Mouse (Mus musculus) kidney, embryonic 16.5 days (tissue): ENCODE measurements around the gene 9530003J23Rik. TPM values are rescaled to one million over a fixed set of nuclear protein-coding genes. Genes with fewer than 3 reads are reported as not detected.
"Not testable (repeated sequence)": the region's sequence is repeated elsewhere in the genome, so short reads cannot be mapped to it uniquely, and the experiment has no call there.

Source experiments
- ATAC-seq: fragments of 200-750 bp; cut with Nextera tagmentation; 2 replicates; pipeline ENCODE4 v1.8.0; 2017; ENCODE audit warnings: moderate TSS enrichment; ENCODE audit not compliant: low FRiP score, low TSS enrichment
- H3K27ac ChIP-seq: fragments of 300-500 bp; sonication (generic); 2 replicates; pipeline ENCODE4 v1.5.1; 2014; ENCODE audit warnings: low read length
- H3K27me3 ChIP-seq: fragments of 300-500 bp; sonication (generic); 2 replicates; pipeline ENCODE4 v1.6.1; 2014; ENCODE audit warnings: low read length, control low read depth, mixed read lengths; ENCODE audit not compliant: insufficient read depth
- H3K36me3 ChIP-seq: fragments of 300-500 bp; sonication (generic); 2 replicates; pipeline ENCODE4 v1.6.1; 2014; ENCODE audit warnings: low read length, control low read depth, mixed read lengths; ENCODE audit not compliant: insufficient read depth
- H3K4me1 ChIP-seq: fragments of 300-500 bp; sonication (generic); 2 replicates; pipeline ENCODE4 v1.6.1; 2014; ENCODE audit warnings: low read length, control low read depth, mixed read lengths; ENCODE audit not compliant: insufficient read depth
- H3K4me2 ChIP-seq: fragments of 300-500 bp; sonication (generic); replicated peaks from 2 replicates; pipeline ENCODE4 v1.6.1; 2014; ENCODE audit warnings: low read depth, low read length
- H3K4me3 ChIP-seq: fragments of 300-500 bp; sonication (generic); 2 replicates; pipeline ENCODE4 v1.5.1; 2014; ENCODE audit warnings: mild to moderate bottlenecking, low read length
- H3K9ac ChIP-seq: fragments of 300-500 bp; sonication (generic); replicated peaks from 2 replicates; pipeline ENCODE4 v1.6.1; 2014; ENCODE audit warnings: low read length
- H3K9me3 ChIP-seq: fragments of 300-500 bp; sonication (generic); 2 replicates; pipeline ENCODE4 v1.6.1; 2016; ENCODE audit warnings: low read length, control low read depth
- WGBS: fragments of 180-500 bp; shearing (Covaris S2); extraction: QIAGEN DNeasy Blood & Tissue Kit; methylation state at CpG from one replicate; pipeline ENCODE4 v1.1.7; 2014; 5-methylcytosine and 5-hydroxymethylcytosine counted together
- polyA plus RNA-seq: library from polyadenylated mRNA; unstranded; fragments of >200 nt; fragmentation: Nextera tagmentation; extraction: Ambion mirVana; gene quantifications from 2 replicates; pipeline ENCODE4 v1.2.1, GENCODE M21; 2015

Gene 9530003J23Rik
- polyA plus RNA-seq, 1 experiment from 2014 or later: not detected

GRCm38 (mm10) chr10:117216132-117216495 is 22.4 kb downstream of the 9530003J23Rik start:
- Histone ChIP-seq H3K27me3 (no peaks in the 10 kb centered on the region), H3K27ac (no peak overlapping the region), H3K4me1 (no peaks in the 10 kb centered on the region), H3K4me2 (no peak overlapping the region), H3K36me3 (peaks cover 71% of the 10 kb centered on the region), H3K4me3 (no peak overlapping the region), H3K9me3 (no peaks in the 10 kb centered on the region), H3K9ac (no peak overlapping the region)
- WGBS: 92% methylated on average over 9 of the region's 9 CpGs
- no peak for ATAC-seq

DNA sequence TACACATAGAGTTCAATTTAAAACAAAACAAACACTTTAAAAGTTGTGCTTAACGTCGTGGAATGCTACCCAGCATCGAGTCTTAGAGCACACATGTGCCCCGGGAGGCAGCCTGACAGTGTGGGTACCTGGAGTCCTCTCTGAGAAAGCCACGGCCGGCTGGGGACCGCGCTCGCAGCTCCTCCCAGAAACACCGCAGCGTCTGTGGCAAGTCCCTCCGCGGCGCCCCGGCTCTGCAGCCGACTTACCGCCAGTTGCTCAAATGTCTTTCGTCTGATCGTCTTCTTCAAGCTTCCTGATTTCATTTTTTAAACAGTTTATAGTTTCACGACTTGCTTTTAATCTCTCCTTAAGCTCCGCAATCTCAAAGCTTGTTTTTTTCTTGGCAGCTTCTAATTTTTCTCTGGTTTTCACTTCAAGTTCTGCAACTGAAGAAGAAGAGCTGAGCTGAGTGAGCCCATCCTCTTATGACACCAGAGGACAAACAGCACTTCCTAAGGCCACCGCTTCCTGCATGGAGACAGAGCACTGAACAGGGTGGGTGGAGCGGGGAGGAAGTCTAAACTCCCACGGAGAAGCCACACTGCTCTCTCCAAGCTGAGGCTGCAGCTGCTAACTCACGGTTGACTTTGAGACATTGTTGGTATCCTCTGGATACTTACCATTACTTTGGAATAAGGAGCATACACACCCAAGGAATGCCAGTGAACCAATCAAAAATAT is 22.9 kb downstream of the 9530003J23Rik start:
- no peak overlapping the region for H3K4me2 ChIP-seq
- H3K4me3 ChIP-seq: no peak overlapping the region
- H3K9me3 ChIP-seq: no peaks in the 10 kb centered on the region
- no peak overlapping the region for H3K9ac ChIP-seq
- H3K4me1 ChIP-seq: no peaks in the 10 kb centered on the region
- 90% methylated on average over 25 of the region's 25 CpGs for WGBS
- peaks cover 67% of the 10 kb centered on the region for H3K36me3 ChIP-seq
- H3K27ac ChIP-seq: no peak overlapping the region
- no peak for ATAC-seq
- H3K27me3 ChIP-seq: no peaks in the 10 kb centered on the region

- H3K9me3 ChIP-seq: no peaks in the 10 kb centered on the region
These were observed 27.5 kb downstream of the 9530003J23Rik start for GRCm38 (mm10) chr10:117211023-117211422.

DNA sequence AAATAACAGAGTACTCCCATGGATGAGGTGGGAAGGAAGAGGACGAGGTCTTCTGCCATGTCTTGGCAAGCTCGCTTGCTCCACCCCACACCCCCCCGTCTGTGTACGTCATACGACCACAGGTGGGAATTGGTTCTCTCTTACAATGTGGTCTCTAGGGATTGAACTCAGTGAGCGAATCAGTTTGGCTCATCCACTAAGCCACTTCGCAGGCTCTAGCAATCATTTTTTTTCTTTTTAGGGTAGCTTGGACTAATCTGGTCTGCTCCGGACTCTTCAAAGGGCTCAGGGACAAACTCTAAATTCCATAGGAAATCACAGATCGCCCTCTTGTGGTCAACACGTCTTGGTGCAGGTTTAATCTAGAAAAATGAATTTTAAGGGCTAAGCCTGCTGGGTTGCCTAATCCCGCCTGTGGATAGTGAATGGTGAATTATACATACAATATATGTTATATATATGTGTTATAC is 29.0 kb downstream of the 9530003J23Rik start:
- H3K36me3 ChIP-seq: peaks cover 12% of the 10 kb centered on the region; the same call in 1 of the 2 replicates
- H3K27me3 ChIP-seq: no peaks in the 10 kb centered on the region
- H3K9me3 ChIP-seq: no peaks in the 10 kb centered on the region
- 14% methylated on average over 11 of the region's 11 CpGs for WGBS
- H3K4me3 ChIP-seq: peak overlapping the region; percentile 36
- H3K4me2 ChIP-seq: peak overlapping the region; percentile 53
- peak; percentile 81 for ATAC-seq
- peak overlapping the region; percentile 49; the same call in 1 of the 2 replicates for H3K9ac ChIP-seq
- H3K27ac ChIP-seq: no peak overlapping the region
- no peaks in the 10 kb centered on the region for H3K4me1 ChIP-seq

More at GRCm38 (mm10) chr10:117211023-117211422, 27.5 kb downstream of the 9530003J23Rik start:
- H3K27ac ChIP-seq: no peak overlapping the region
- H3K4me3 ChIP-seq: no peak overlapping the region
- H3K27me3 ChIP-seq: no peaks in the 10 kb centered on the region
- no peak overlapping the region for H3K9ac ChIP-seq
- H3K4me1 ChIP-seq: no peaks in the 10 kb centered on the region
- H3K4me2 ChIP-seq: no peak overlapping the region
- 87% methylated on average over 6 of the region's 6 CpGs for WGBS
- H3K36me3 ChIP-seq: peaks cover 27% of the 10 kb centered on the region
- no peak for ATAC-seq

- H3K9me3 ChIP-seq, H3K9ac ChIP-seq, H3K4me3 ChIP-seq, H3K27ac ChIP-seq, ATAC-seq, H3K4me1 ChIP-seq, H3K4me2 ChIP-seq, H3K27me3 ChIP-seq, H3K36me3 ChIP-seq: not testable (repeated sequence)
- 85% methylated on average over 4 of the region's 6 CpGs for WGBS
These were observed 29.7 kb downstream of the 9530003J23Rik start for GRCm38 (mm10) chr10:117208787-117209186.

DNA sequence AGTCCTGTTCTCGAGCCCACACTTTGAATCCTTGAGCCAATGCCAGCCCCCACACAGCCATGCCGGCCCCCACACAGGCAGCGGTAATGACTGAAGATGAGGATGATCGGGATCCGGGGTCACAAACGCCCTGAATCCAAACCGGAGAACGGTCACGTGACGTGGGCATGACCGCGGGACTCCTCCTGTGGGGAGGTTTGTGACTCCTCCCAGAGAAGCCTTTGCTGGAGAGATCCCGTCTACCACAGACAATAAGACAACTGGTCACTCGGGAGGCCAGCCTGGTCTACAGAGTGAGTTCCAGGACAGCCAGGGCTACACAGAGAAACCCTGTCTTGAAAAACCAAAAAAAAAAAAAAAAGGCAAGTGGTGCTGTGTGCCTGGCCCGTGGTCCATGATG is 30.3 kb downstream of the 9530003J23Rik start:
- H3K9me3 ChIP-seq: no peaks in the 10 kb centered on the region
- H3K9ac ChIP-seq: no peak overlapping the region
- H3K4me3 ChIP-seq: peak overlapping the region; percentile 18; the same call in 1 of the 2 replicates
- no peaks in the 10 kb centered on the region for H3K4me1 ChIP-seq
- no peak; the same call in 1 of the 2 replicates for ATAC-seq
- H3K27me3 ChIP-seq: no peaks in the 10 kb centered on the region
- peaks cover 5% of the 10 kb centered on the region; the same call in 1 of the 2 replicates for H3K36me3 ChIP-seq
- no peak overlapping the region for H3K27ac ChIP-seq
- WGBS: 48% methylated on average over 15 of the region's 15 CpGs
- H3K4me2 ChIP-seq: peak overlapping the region; percentile 26; the same call in 1 of the 2 replicates

GRCm38 (mm10) chr10:117206070-117206469 is 32.4 kb downstream of the 9530003J23Rik start:
- Histone ChIP-seq H3K4me3 (no peak overlapping the region), H3K36me3 (no peaks in the 10 kb centered on the region), H3K9me3 (no peaks in the 10 kb centered on the region), H3K27ac (no peak overlapping the region), H3K27me3 (no peaks in the 10 kb centered on the region), H3K4me2 (no peak overlapping the region), H3K4me1 (0 out of 2 replicates have a peak, but pooled peaks cover 3% of the 10 kb centered on the region), H3K9ac (no peak overlapping the region)
- no peak for ATAC-seq
- 100% methylated on average over 3 of the region's 3 CpGs for whole genome bisulfite sequencing

- Histone ChIP-seq H3K36me3 (no peaks in the 10 kb centered on the region), H3K4me1 (0 out of 2 replicates have a peak, but pooled peaks cover 3% of the 10 kb centered on the region), H3K4me3 (no peak overlapping the region), H3K9me3 (no peaks in the 10 kb centered on the region), H3K27me3 (no peaks in the 10 kb centered on the region), H3K4me2 (no peak overlapping the region), H3K9ac (no peak overlapping the region), H3K27ac (no peak overlapping the region)
- ATAC-seq: no peak
- 65% methylated on average over 2 of the region's 2 CpGs for WGBS
These were observed 34.9 kb downstream of the 9530003J23Rik start for GRCm38 (mm10) chr10:117203558-117203981.

DNA sequence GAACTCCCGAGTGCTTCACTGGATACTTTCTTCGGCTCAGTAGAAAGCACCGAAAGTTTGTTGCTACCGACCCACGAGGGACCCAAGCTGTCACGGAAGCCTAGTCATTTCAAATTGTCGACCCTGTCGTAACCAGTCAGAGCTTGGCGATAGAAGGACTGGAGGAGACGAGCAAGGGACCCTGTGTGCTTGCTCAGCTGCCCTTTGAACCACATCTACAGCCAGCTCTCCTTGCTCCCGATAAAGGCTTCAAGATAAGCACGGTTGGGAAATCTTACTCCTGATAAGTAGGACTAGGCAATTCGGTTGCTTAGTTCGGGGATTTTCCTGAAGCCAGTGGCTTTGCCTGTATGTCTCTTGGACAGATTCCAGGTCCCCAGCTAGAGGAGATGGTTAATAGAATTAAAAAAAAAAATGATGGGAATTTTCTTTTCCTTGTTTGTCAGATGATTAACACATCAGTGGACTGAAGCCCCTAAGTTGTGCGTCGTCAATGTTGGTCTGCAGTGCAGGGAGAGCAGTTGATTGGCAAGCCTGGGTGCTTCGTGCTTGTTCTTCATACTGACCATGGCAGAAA is 35.4 kb downstream of the 9530003J23Rik start:
- H3K27me3 ChIP-seq: no peaks in the 10 kb centered on the region
- no peaks in the 10 kb centered on the region for H3K36me3 ChIP-seq
- no peak overlapping the region for H3K4me3 ChIP-seq
- no peak overlapping the region for H3K27ac ChIP-seq
- H3K9me3 ChIP-seq: no peaks in the 10 kb centered on the region
- H3K9ac ChIP-seq: no peak overlapping the region
- H3K4me2 ChIP-seq: no peak overlapping the region
- ATAC-seq: no peak
- 0 out of 2 replicates have a peak, but pooled peaks cover 3% of the 10 kb centered on the region for H3K4me1 ChIP-seq
- WGBS: 57% methylated on average over 17 of the region's 17 CpGs

GRCm38 (mm10) chr10:117199701-117200100 is 38.8 kb downstream of the 9530003J23Rik start:
- H3K27me3 ChIP-seq: no peaks in the 10 kb centered on the region
- no peak overlapping the region for H3K9ac ChIP-seq
- WGBS: 68% methylated on average over 3 of the region's 3 CpGs
- no peaks in the 10 kb centered on the region for H3K36me3 ChIP-seq
- no peak overlapping the region for H3K27ac ChIP-seq
- ATAC-seq: no peak
- no peaks in the 10 kb centered on the region for H3K9me3 ChIP-seq
- H3K4me1 ChIP-seq: 0 out of 2 replicates have a peak, but pooled peaks cover 3% of the 10 kb centered on the region
- no peak overlapping the region for H3K4me3 ChIP-seq
- H3K4me2 ChIP-seq: no peak overlapping the region
